ENCODE assay signal across 9 mouse cellular contexts in genomic region chr2:155848291-155848690, GRCm38 (mm10). TPM values are rescaled to one million over a fixed set of nuclear protein-coding genes. Genes with fewer than 3 reads are reported as not detected.
DNase-seq lines count a peak whose midpoint lies in the region; ATAC-seq and TF ChIP-seq lines count a peak whose summit lies in the region.
"Had no signal": no experiment of that assay in that cellular context is flagged by ENCODE, and none has a peak within 500 bp of the region (broad histone marks: within the 10 kb centered on the region; RNA-seq: fewer than 3 reads in every experiment).

No protein-coding gene starts in this region.

- H3K4me1 ChIP-seq in ES-E14 (ENCODE audit: control insufficient read depth in 2 of 2, insufficient read depth in 2 of 2, low read length in 2 of 2, poor library complexity in 1 of 2) = peaks cover 0 to 6% of the 10 kb centered on the region in 2 experiments; a peak in 2 of 4 replicates
- H3K4me1 ChIP-seq in embryonic facial prominence, embryonic 11.5 days (ENCODE audit: control insufficient read depth, insufficient read depth, low read length) = no peaks in the 10 kb centered on the region

- no peak overlapping the region for H3K4me3 ChIP-seq in ES-E14 (ENCODE audit: insufficient read depth in 1 of 2, low read depth in 1 of 2, low read length in 2 of 2, poor library complexity in 1 of 2, severe bottlenecking in 1 of 2)
- no peak overlapping the region for H3K4me3 ChIP-seq in embryonic facial prominence, embryonic 11.5 days (ENCODE audit: low read depth, low read length)
- H3K4me3 ChIP-seq: liver, embryonic 15.5 days had no signal

- 36% methylated on average over 6 of the region's 6 CpGs for WGBS in embryonic facial prominence, embryonic 11.5 days

- in situ Hi-C loops in ES-E14 (cut with MboI; ENCODE audit: low sequenced_read_pairs in 2 of 2, unreplicated experiment in 2 of 2) = no loop called here

- intact Hi-C loops in heart, postnatal 25 days (cut with DNase I) = no loop called here

- no peak for ATAC-seq in embryonic facial prominence, embryonic 11.5 days (replicated peaks; ENCODE audit: insufficient number of reproducible peaks, low FRiP score, low TSS enrichment, low read depth)

- H3K27ac ChIP-seq in ES-E14 (ENCODE audit: insufficient read depth, low read depth, low read length, poor library complexity, severe bottlenecking) = no peak overlapping the region
- no peak overlapping the region for H3K27ac ChIP-seq in embryonic facial prominence, embryonic 11.5 days (replicated peaks; ENCODE audit: low read depth, low read length)
- H3K27ac ChIP-seq: liver, embryonic 15.5 days had no signal

- peak; percentile 83 for DNase-seq in ES-E14 (ENCODE audit: low read depth, low spot score)
- DNase-seq in adrenal gland, postnatal 36 days = peak; percentile 83 to 84
- DNase-seq in embryonic facial prominence, embryonic 11.5 days (ENCODE audit: low spot score) = peak; percentile 86
- peak; percentile 25 for DNase-seq in heart, postnatal 25 days (ENCODE audit: low spot score)
- peak; percentile 57 to 82 for DNase-seq in layer of hippocampus, adult 8-10 months (ENCODE audit: low spot score in 2 of 2)
- peak; percentile 86 for DNase-seq in lung, postnatal 10 days
- DNase-seq in right cerebral cortex, adult 18-20 months = peak; percentile 78
- DNase-seq in urinary bladder, adult 2 months (ENCODE audit: low spot score) = peak; percentile 59

- H3K4me2 ChIP-seq in embryonic facial prominence, embryonic 11.5 days (ENCODE audit: low read depth, low read length) = no peak overlapping the region
- H3K4me2 ChIP-seq: liver, embryonic 15.5 days had no signal

- H3K27me3 ChIP-seq in embryonic facial prominence, embryonic 11.5 days (ENCODE audit: control insufficient read depth, insufficient read depth, low read length) = no peaks in the 10 kb centered on the region
- H3K27me3 ChIP-seq: liver, embryonic 15.5 days had no signal

- H3K36me3 ChIP-seq in ES-E14 (ENCODE audit: control insufficient read depth, insufficient read depth, low read length, poor library complexity, severe bottlenecking) = peaks cover 27% of the 10 kb centered on the region
- H3K36me3 ChIP-seq in embryonic facial prominence, embryonic 11.5 days (replicated peaks; ENCODE audit: control insufficient read depth, insufficient read depth, low read depth, low read length) = peaks cover 3% of the 10 kb centered on the region; the same call in 1 of the 2 replicates

- H3K9ac ChIP-seq in ES-E14 (ENCODE audit: insufficient read depth, low read depth, low read length, poor library complexity, severe bottlenecking) = no peak overlapping the region
- no peak overlapping the region for H3K9ac ChIP-seq in embryonic facial prominence, embryonic 11.5 days (replicated peaks; ENCODE audit: low read length)
- H3K9ac ChIP-seq: liver, embryonic 15.5 days had no signal

- no peaks in the 10 kb centered on the region for H3K9me3 ChIP-seq in ES-E14 (ENCODE audit: control insufficient read depth, insufficient read depth, low read depth, low read length)
- H3K9me3 ChIP-seq in embryonic facial prominence, embryonic 11.5 days (replicated peaks; ENCODE audit: control insufficient read depth, low read length) = no peaks in the 10 kb centered on the region
- H3K9me3 ChIP-seq: liver, embryonic 15.5 days had no signal

TF ChIP-seq in ES-E14, 5 proteins besides CTCF, POLR2A, EP300 and RAD21:
- peak; percentile 42; the same call in 1 of the 2 replicates for TF ChIP-seq ZC3H11A (IDR thresholded peaks at IDR 0.05; ENCODE audit: borderline replicate concordance, low read depth, low read length)
- no peak for TF ChIP-seq ZNF384 (IDR thresholded peaks at IDR 0.05; ENCODE audit: low read depth, low read length)

RNA-seq across cellular contexts. Expression of gene Fam83c, which starts 13.6 kb away (rescaled TPM):
- total RNA-seq in ES-E14 (2012; rRNA removed) = 0.13 and 0.21 TPM in 2 replicates
- total RNA-seq in adrenal gland, postnatal 36 days (2021) = not detected
- 0.14 and 0.15 TPM in 2 replicates for polyA plus RNA-seq in embryonic facial prominence, embryonic 11.5 days (2014; fragmentation: Nextera tagmentation; extraction: Ambion mirVana)
- total RNA-seq in heart, postnatal 25 days (2021) = not detected
- not detected for total RNA-seq in layer of hippocampus, adult 8-10 months (2022)
- polyA plus RNA-seq in urinary bladder, adult 2 months (2012; rRNA removed) = 2.6 and 3.7 TPM in 2 replicates

RNA-seq across cellular contexts. Expression of gene Eif6, which starts 21.6 kb away (rescaled TPM):
- total RNA-seq in ES-E14 (2012; rRNA removed) = 199 and 204 TPM in 2 replicates
- total RNA-seq in adrenal gland, postnatal 36 days (2021) = 100 to 1,000 TPM; 158 to 163 TPM
- polyA plus RNA-seq in embryonic facial prominence, embryonic 11.5 days (2014; fragmentation: Nextera tagmentation; extraction: Ambion mirVana) = 198 and 213 TPM in 2 replicates
- total RNA-seq in heart, postnatal 25 days (2021) = 10 to 100 TPM; 51.1 to 52.0 TPM
- 10 to 100 TPM; 53.8 to 72.8 (median 66.9) TPM for total RNA-seq in layer of hippocampus, adult 8-10 months (2022)
- polyA plus RNA-seq in urinary bladder, adult 2 months (2012; rRNA removed) = 63.3 and 65.9 TPM in 2 replicates

RNA-seq across cellular contexts. Expression of gene BC029722, which starts 29.1 kb away (rescaled TPM):
- total RNA-seq in ES-E14 (2012; rRNA removed) = 4.1 and 7.0 TPM in 2 replicates
- 100 to 1,000 TPM; 185 to 198 TPM for total RNA-seq in adrenal gland, postnatal 36 days (2021)
- polyA plus RNA-seq in embryonic facial prominence, embryonic 11.5 days (2014; fragmentation: Nextera tagmentation; extraction: Ambion mirVana) = 5.7 and 6.6 TPM in 2 replicates
- total RNA-seq in heart, postnatal 25 days (2021) = 10 to 100 TPM; 24.8 to 25.7 TPM
- 10 to 100 TPM; 54.2 to 56.6 (median 55.9) TPM for total RNA-seq in layer of hippocampus, adult 8-10 months (2022)
- polyA plus RNA-seq in urinary bladder, adult 2 months (2012; rRNA removed) = 42.8 and 48.4 TPM in 2 replicates

Comparison
In these comparisons a context has a peak if more than half of its experiments do, and no peak if none do; other contexts are left out.
1. DNase-seq: peak in every context shown above with its lines; median percentile 86 in embryonic facial prominence, embryonic 11.5 days; 86 in lung, postnatal 10 days; 84 in adrenal gland, postnatal 36 days; 83 in ES-E14; 78 in right cerebral cortex, adult 18-20 months; 70 in layer of hippocampus, adult 8-10 months; 59 in urinary bladder, adult 2 months; 25 in heart, postnatal 25 days.